Mouse (Mus musculus) CH12.LX (cell line): Measurements from ENCODE around the gene Olfr689. TPM values are rescaled to one million over a fixed set of nuclear protein-coding genes. Genes with fewer than 3 reads are reported as not detected.
"Not testable (repeated sequence)": the region's sequence is repeated elsewhere in the genome, so short reads cannot be mapped to it uniquely, and the experiment has no call there.

Experiments used
- DNase-seq: peaks from one replicate; pipeline ENCODE4 v3.0.0-alpha.2; 2013; ENCODE audit errors: extremely low read depth
- H3K27ac ChIP-seq: 2 replicates; pipeline ENCODE4 v1.5.1; 2012; ENCODE audit warnings: low read depth, mild to moderate bottlenecking, control low read depth, moderate library complexity; ENCODE audit not compliant: insufficient read depth
- H3K27me3 ChIP-seq: replicated peaks from 2 replicates; pipeline ENCODE3; 2012; ENCODE audit warnings: inconsistent platforms
- H3K36me3 ChIP-seq, 2 experiments: replicated peaks in 1 of 2; 2 replicates each; pipeline versions ENCODE3 to v1.6.1; 2012; ENCODE audit warnings: inconsistent platforms in 1 of 2, low read length in 1 of 2, mild to moderate bottlenecking in 1 of 2, mixed read lengths in 1 of 2, moderate library complexity in 1 of 2; ENCODE audit not compliant: control insufficient read depth in 1 of 2, insufficient read depth in 1 of 2
- H3K4me1 ChIP-seq, 2 experiments: 2 replicates each; pipeline ENCODE4 v1.6.1; 2012; ENCODE audit warnings: inconsistent platforms in 1 of 2, moderate library complexity in 1 of 2; ENCODE audit not compliant: insufficient read depth in 2 of 2, control insufficient read depth in 1 of 2
- H3K4me2 ChIP-seq: 2 replicates; pipeline ENCODE4 v1.6.1; 2012; ENCODE audit warnings: low read depth, mild to moderate bottlenecking, control low read depth; ENCODE audit not compliant: poor library complexity, insufficient read depth, severe bottlenecking
- H3K4me3 ChIP-seq, 3 experiments: fragments of 150-350 bp in 1 of 3; sonication (generic) in 1 of 3; replicated peaks in 1 of 3; 2 replicates each; pipeline versions ENCODE3 to v1.5.1; 2011 to 2012; ENCODE audit warnings: low read depth in 2 of 3, low read length in 2 of 3, mild to moderate bottlenecking in 2 of 3, moderate library complexity in 2 of 3, control low read depth in 1 of 3, improper control_type of control experiment in 1 of 3, inconsistent platforms in 1 of 3, mixed read lengths in 1 of 3; ENCODE audit not compliant: poor library complexity in 1 of 3
- H3K79me2 ChIP-seq: replicated peaks from 2 replicates; pipeline ENCODE4 v1.6.1; 2012; ENCODE audit warnings: mild to moderate bottlenecking, moderate library complexity; ENCODE audit not compliant: control insufficient read depth, poor library complexity, insufficient read depth, severe bottlenecking; ENCODE audit errors: extremely low read depth
- H3K9ac ChIP-seq: 2 replicates; pipeline ENCODE4 v1.6.1; 2012; ENCODE audit warnings: low read depth, mild to moderate bottlenecking, control low read depth, moderate library complexity; ENCODE audit not compliant: insufficient read depth
- H3K9me3 ChIP-seq: replicated peaks from 2 replicates; pipeline ENCODE3; 2012; ENCODE audit warnings: low read length, inconsistent platforms, mixed read lengths
- BHLHE40 ChIP-seq: IDR thresholded peaks from 2 replicates; pipeline ENCODE4 v1.6.1; 2011; ENCODE audit warnings: mild to moderate bottlenecking, low read depth, low read length, improper control_type of control experiment
- CHD1 ChIP-seq: IDR thresholded peaks from 2 replicates; pipeline ENCODE4 v1.6.1; 2012; ENCODE audit warnings: low read depth, low read length, improper control_type of control experiment, inconsistent platforms
- CTCF ChIP-seq, 2 experiments: IDR thresholded peaks in 1 of 2; conservative IDR thresholded peaks in 1 of 2; 2 replicates each; pipeline ENCODE4 v1.5.1; 2011 to 2012; ENCODE audit warnings: low read depth in 2 of 2, low read length in 2 of 2, improper control_type of control experiment in 1 of 2, inconsistent platforms in 1 of 2, mild to moderate bottlenecking in 1 of 2, moderate library complexity in 1 of 2
- E2F4 ChIP-seq: IDR thresholded peaks from 2 replicates; pipeline ENCODE4 v1.6.1; 2011; ENCODE audit warnings: low read depth, low read length, improper control_type of control experiment; ENCODE audit not compliant: insufficient replicate concordance
- ETS1 ChIP-seq: conservative IDR thresholded peaks from 2 replicates; pipeline ENCODE4 v1.6.1; 2012; ENCODE audit warnings: low read depth, mild to moderate bottlenecking, inconsistent platforms, low read length, improper control_type of control experiment, moderate library complexity
- GABPA ChIP-seq: IDR thresholded peaks from 2 replicates; pipeline ENCODE4 v1.6.1; 2012; ENCODE audit warnings: low read depth, low read length, improper control_type of control experiment, inconsistent platforms; ENCODE audit not compliant: insufficient replicate concordance
- HCFC1 ChIP-seq: IDR thresholded peaks from 2 replicates; pipeline ENCODE4 v1.6.1; 2012; ENCODE audit warnings: low read depth, mild to moderate bottlenecking, inconsistent platforms, low read length, improper control_type of control experiment
- IRF4 ChIP-seq: IDR thresholded peaks from 2 replicates; pipeline ENCODE4 v1.6.1; 2014; ENCODE audit warnings: low read depth, mild to moderate bottlenecking, inconsistent platforms, low read length, improper control_type of control experiment
- JUN ChIP-seq: IDR thresholded peaks from 2 replicates; pipeline ENCODE4 v1.6.1; 2011; ENCODE audit warnings: low read depth, mild to moderate bottlenecking, low read length, improper control_type of control experiment, moderate library complexity; ENCODE audit not compliant: insufficient read depth
- MAZ ChIP-seq: IDR thresholded peaks from 2 replicates; pipeline ENCODE4 v1.6.1; 2012; ENCODE audit warnings: low read depth, mild to moderate bottlenecking, inconsistent platforms, low read length, improper control_type of control experiment, moderate library complexity
- MEF2A ChIP-seq: IDR thresholded peaks from 2 replicates; pipeline ENCODE4 v1.6.1; 2014; ENCODE audit warnings: low read depth, mild to moderate bottlenecking, inconsistent platforms, low read length, improper control_type of control experiment, borderline replicate concordance
- PAX5 ChIP-seq: IDR thresholded peaks from 2 replicates; pipeline ENCODE4 v1.6.1; 2012; ENCODE audit warnings: low read length, inconsistent platforms, mixed read lengths
- POLR2A ChIP-seq: IDR thresholded peaks from 2 replicates; pipeline ENCODE4 v1.6.1; 2011; ENCODE audit warnings: low read depth, mild to moderate bottlenecking, improper control_type of control experiment, low read length
- RAD21 ChIP-seq: IDR thresholded peaks from 2 replicates; pipeline ENCODE4 v1.6.1; 2011; ENCODE audit warnings: low read depth, mild to moderate bottlenecking, low read length, improper control_type of control experiment, moderate library complexity
- RCOR1 ChIP-seq: conservative IDR thresholded peaks from 2 replicates; pipeline ENCODE4 v1.6.1; 2012; ENCODE audit warnings: low read depth, mild to moderate bottlenecking, inconsistent platforms, low read length, improper control_type of control experiment
- SIN3A ChIP-seq: IDR thresholded peaks from 2 replicates; pipeline ENCODE4 v1.6.1; 2012; ENCODE audit warnings: low read length, improper control_type of control experiment, inconsistent platforms
- USF1 ChIP-seq: IDR thresholded peaks from 2 replicates; pipeline ENCODE4 v1.6.1; 2014; ENCODE audit warnings: low read depth, mild to moderate bottlenecking, inconsistent platforms, low read length, improper control_type of control experiment
- ZC3H11A ChIP-seq: IDR thresholded peaks from 2 replicates; pipeline ENCODE4 v1.6.1; 2012; ENCODE audit warnings: low read depth, mild to moderate bottlenecking, inconsistent platforms, low read length, improper control_type of control experiment
- ZMIZ1 ChIP-seq: IDR thresholded peaks from 2 replicates; pipeline ENCODE4 v1.6.1; 2012; ENCODE audit warnings: low read depth, mild to moderate bottlenecking, inconsistent platforms, low read length, improper control_type of control experiment
- dilution Hi-C: fragments of 300-500 bp; cut with MboI; formaldehyde crosslinking; loops from 2 replicates; pipeline ENCODE4 v1.14.3; 2020; ENCODE audit warnings: low sequenced_read_pairs; ENCODE audit not compliant: extremely low pct_unique_long_range_greater_than_20kb, extremely low pct_ligation_motif_present
- in situ Hi-C: fragments of 300-500 bp; cut with MboI; formaldehyde crosslinking; loops from 3 replicates; pipeline ENCODE4 v1.14.3; 2019; ENCODE audit warnings: low sequenced_read_pairs, low pct_ligation_motif_present, low pct_unique_long_range_greater_than_20kb, mixed read lengths
- polyA plus RNA-seq: library from polyadenylated mRNA; unstranded; fragments of >175 nt; gene quantifications from 2 replicates; pipeline ENCODE4 v1.2.1, GENCODE M21; 2012; ENCODE audit warnings: low read depth; ENCODE audit not compliant: insufficient read length
- total RNA-seq, 2 experiments: library from RNA; depleted of rRNA; stranded (reverse); fragments of 300-350 nt in 1 of 2; fragments of >200 nt in 1 of 2; gene quantifications; 2 replicates each; pipeline ENCODE4 v1.2.3; 2012 to 2014

Olfr689 gene
- total and polyA plus RNA-seq, 3 experiments, result not detected

DNA sequence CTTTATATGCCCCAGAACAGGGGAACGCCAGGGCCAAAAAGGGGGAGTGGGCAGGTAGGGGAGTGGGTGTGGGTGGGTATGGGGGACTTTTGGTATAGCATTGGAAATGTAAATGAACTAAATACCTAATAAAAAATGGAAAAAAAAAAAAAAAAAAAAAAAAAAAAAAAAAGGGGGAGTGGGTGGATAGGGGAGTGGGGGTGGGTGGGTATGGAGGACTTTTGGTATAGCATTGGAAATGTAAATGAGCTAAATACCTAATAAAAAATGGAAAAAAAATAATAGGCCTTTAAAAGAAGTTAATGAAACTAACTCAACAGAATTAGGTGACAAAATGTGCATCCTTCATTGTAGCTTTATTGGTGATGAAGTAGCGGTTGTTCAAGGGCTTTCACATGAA is 45.5 kb downstream of the Olfr689 start:
- H3K4me3 ChIP-seq, H3K4me2 ChIP-seq, H3K27me3 ChIP-seq, H3K27ac ChIP-seq, H3K36me3 ChIP-seq, H3K4me1 ChIP-seq, dilution Hi-C loops, H3K79me2 ChIP-seq, DNase-seq, in situ Hi-C loops, H3K9me3 ChIP-seq, H3K9ac ChIP-seq: not testable (repeated sequence)

DNA sequence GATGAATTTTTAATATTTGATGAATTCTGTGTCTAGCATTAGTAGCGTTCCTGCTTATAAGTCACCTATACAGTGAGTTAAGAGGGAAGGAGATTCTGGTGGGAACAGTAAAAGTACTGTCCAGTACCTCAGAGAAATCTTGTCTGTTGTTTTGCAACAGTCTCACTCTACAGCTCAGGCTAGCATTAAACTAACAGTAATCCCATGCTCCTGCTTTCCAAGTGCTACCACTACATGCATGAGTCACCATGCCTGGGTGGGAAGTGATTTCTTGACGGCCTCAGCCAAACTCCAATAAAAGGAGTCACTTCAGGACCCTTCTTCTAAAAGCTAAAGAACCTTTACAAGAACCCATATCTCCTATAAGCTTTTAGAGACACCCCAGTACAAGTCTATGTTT is 50.7 kb downstream of the Olfr689 start:
- no peaks in the 10 kb centered on the region for H3K36me3 ChIP-seq
- H3K79me2 ChIP-seq, result no peaks in the 10 kb centered on the region
- dilution Hi-C loops (no loop called here), in situ Hi-C loops (no loop called here)
- no peak for DNase-seq
- no peaks in the 10 kb centered on the region for H3K27me3 ChIP-seq
- no peak overlapping the region for H3K4me3 ChIP-seq
- H3K4me1 ChIP-seq, result peaks cover 0 to 8% of the 10 kb centered on the region in 2 experiments; a peak in 2 of 4 replicates
- H3K27ac ChIP-seq, result no peak overlapping the region
- H3K9me3 ChIP-seq, result no peaks in the 10 kb centered on the region
- H3K4me2 ChIP-seq, result no peak overlapping the region
- H3K9ac ChIP-seq, result no peak overlapping the region
- no peak for TF ChIP-seq CTCF (conservative IDR thresholded peaks at IDR 0.05 in 1 of 2, IDR thresholded peaks at IDR 0.05 in 1 of 2; ENCODE audit: low read depth in 2 of 2, low read length in 2 of 2)
- TF ChIP-seq IRF4, result no peak

DNA sequence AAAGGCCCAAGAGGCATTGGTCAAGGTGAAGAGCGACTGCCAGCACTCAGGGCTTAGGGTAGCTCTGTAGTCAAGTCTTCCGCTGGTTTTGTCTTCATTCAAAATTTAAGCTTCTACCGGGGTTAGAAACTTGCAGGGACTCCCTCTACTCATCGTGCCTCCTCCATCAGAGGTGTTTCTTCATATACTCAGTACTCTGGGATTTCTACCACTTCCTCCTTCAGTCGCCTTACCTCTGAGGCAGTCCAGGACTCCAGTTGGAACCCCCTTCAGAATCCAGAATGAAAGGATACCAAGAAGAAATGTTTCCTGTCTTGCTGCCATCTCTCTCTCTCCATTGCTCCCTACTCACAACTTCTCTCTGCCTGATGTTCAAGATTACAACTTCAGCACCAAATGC is 56.3 kb downstream of the Olfr689 start:
- Histone ChIP-seq H3K27me3 (no peaks in the 10 kb centered on the region), H3K36me3 (no peaks in the 10 kb centered on the region), H3K4me3 (no peak overlapping the region), H3K4me2 (no peak overlapping the region), H3K27ac (no peak overlapping the region), H3K79me2 (no peaks in the 10 kb centered on the region), H3K9me3 (no peaks in the 10 kb centered on the region), H3K4me1 (no peaks in the 10 kb centered on the region), H3K9ac (no peak overlapping the region)
- dilution Hi-C loops, result no loop called here
- TF ChIP-seq PAX5 (no peak), SIN3A (no peak), GABPA (no peak), CHD1 (no peak), MEF2A (no peak), HCFC1 (no peak), JUN (no peak), RCOR1 (no peak), ZMIZ1 (no peak), CTCF (conservative IDR thresholded peaks at IDR 0.05 in 1 of 2, IDR thresholded peaks at IDR 0.05 in 1 of 2; ENCODE audit: low read depth in 2 of 2, low read length in 2 of 2) (no peak), MAZ (no peak), USF1 (no peak), ETS1 (no peak), POLR2A (no peak), E2F4 (no peak), BHLHE40 (no peak), RAD21 (no peak), ZC3H11A (no peak)
- in situ Hi-C loops, result no loop called here
- DNase-seq, result no peak
